Mouse (Mus musculus) heart, embryonic 10.5 days (tissue): Measurements from ENCODE around the gene Lrfn2. TPM values are rescaled to one million over a fixed set of nuclear protein-coding genes. Genes with fewer than 3 reads are reported as not detected.

Experiments
- DNase-seq: peaks from one replicate; pipeline ENCODE4 v3.0.0-alpha.2; 2017; ENCODE audit warnings: low spot score
- H3K27ac ChIP-seq: fragments of 300-500 bp; sonication (generic); 2 replicates; pipeline ENCODE4 v1.5.1; 2016; ENCODE audit warnings: mild to moderate bottlenecking
- H3K27me3 ChIP-seq: fragments of 300-500 bp; sonication (generic); 2 replicates; pipeline ENCODE4 v1.6.1; 2016; ENCODE audit warnings: mild to moderate bottlenecking; ENCODE audit not compliant: poor library complexity, insufficient read depth, severe bottlenecking
- H3K36me3 ChIP-seq: fragments of 300-500 bp; sonication (generic); 2 replicates; pipeline ENCODE4 v1.6.1; 2016; ENCODE audit warnings: mild to moderate bottlenecking, moderate library complexity
- H3K4me1 ChIP-seq: fragments of 300-500 bp; sonication (generic); 2 replicates; pipeline ENCODE4 v1.6.1; 2016; ENCODE audit warnings: mild to moderate bottlenecking
- H3K4me3 ChIP-seq: fragments of 300-500 bp; sonication (generic); 2 replicates; pipeline ENCODE4 v1.5.1; 2016; ENCODE audit warnings: mild to moderate bottlenecking, moderate library complexity
- H3K9me3 ChIP-seq: fragments of 300-500 bp; sonication (generic); 2 replicates; pipeline ENCODE4 v1.6.1; 2016; ENCODE audit warnings: mild to moderate bottlenecking, moderate library complexity
- WGBS: fragments of 180-500 bp; shearing (Covaris S2); methylation state at CpG from one replicate; pipeline ENCODE4 v1.1.7; 2016; 5-methylcytosine and 5-hydroxymethylcytosine counted together
- polyA plus RNA-seq: library from polyadenylated mRNA; unstranded; fragments of >200 nt; fragmentation: Nextera tagmentation; extraction: Ambion mirVana; gene quantifications from 2 replicates; pipeline ENCODE4 v1.2.1, GENCODE M21; 2016

Lrfn2 gene
- polyA plus RNA-seq, 1 experiment from 2014 or later, result 0.20 TPM

DNA sequence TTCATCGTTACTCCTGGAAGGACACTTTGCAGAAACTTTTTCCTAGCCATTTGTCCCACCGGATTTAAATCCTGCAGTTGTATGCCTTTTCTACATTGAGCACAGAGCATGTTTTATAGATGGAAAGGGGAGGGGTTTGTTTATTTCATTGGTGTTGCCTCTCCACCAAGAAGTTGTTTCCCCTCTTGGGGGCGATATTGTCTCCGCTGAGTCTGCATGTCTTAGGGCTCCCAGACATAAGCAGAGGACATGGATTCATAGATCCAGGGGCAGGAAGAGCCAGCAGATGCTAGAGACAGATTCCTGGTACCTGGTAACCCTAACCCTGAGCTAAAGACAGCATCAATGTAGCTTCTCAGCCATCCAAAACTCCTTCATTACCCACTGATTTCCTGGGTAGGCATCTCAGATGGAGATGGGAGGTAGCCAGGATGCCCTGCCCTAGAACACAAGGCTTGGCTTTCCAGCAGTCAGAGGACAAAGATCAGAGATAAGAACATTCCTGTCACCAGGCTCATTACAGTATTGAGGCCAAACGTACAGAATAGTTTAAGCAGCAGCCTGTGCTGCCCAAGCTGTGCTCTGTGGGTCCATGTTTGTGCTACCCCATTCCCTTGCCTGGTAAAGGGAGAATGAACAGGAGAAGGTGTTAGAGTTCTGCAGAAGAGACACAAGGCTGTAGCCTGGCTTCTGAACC, 4.4 kb downstream of the Lrfn2 start:
- Histone ChIP-seq H3K4me1 (peaks cover 10% of the 10 kb centered on the region), H3K9me3 (no peaks in the 10 kb centered on the region), H3K27me3 (peaks cover 71% of the 10 kb centered on the region), H3K36me3 (no peaks in the 10 kb centered on the region), H3K27ac (no peak overlapping the region), H3K4me3 (no peak overlapping the region)
- WGBS, result 31% methylated on average over 5 of the region's 5 CpGs
- no peak for DNase-seq

DNA sequence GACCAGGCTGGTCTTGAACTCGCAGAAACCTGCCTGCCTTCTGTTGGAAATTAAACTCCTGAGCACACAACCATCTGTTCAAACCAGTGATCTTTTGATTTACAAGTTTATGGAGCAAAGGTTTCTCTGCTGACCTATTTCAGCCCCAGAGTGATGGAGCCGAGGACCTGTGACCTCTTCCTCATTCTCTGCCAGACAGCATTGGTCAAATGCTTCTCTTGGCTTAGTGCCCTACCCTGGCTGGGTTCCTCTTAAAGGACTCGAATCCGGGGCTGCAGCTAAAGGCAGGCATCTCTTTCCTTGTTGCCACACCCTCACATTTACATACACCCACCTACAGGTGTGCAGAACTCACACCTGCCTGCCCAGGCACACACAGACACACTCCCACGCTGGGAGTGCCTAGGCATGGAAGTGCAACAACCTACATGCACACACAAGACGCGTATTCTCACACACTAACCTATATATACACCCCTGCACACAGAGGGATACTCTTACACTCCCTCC, 6.6 kb downstream of the Lrfn2 start:
- no peak for DNase-seq
- 77% methylated on average over 7 of the region's 7 CpGs for WGBS

DNA sequence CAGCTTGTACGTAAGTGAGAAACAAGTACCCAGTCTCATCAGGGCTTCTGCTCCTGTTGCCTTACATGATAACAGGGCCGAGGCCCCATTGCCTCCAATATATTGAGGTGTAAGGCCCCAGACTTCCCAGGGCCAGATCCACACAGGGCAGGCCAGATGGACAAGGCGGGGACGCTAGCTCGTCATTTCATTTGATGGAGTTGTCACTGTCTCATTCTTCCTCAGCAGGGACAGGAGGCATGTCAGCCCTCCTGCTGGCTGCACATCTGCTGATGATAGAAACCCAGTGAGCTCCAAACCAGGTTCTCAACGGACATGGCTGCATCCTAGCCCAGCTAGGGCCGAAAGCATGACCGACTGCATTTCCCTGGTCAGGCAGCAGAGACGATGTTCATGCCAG, 14.1 kb downstream of the Lrfn2 start:
- no peak overlapping the region for H3K4me3 ChIP-seq
- no peaks in the 10 kb centered on the region for H3K9me3 ChIP-seq
- H3K27ac ChIP-seq, result no peak overlapping the region
- no peak for DNase-seq
- peaks cover 18% of the 10 kb centered on the region; the same call in 1 of the 2 replicates for H3K27me3 ChIP-seq
- 81% methylated on average over 9 of the region's 9 CpGs for WGBS
- no peaks in the 10 kb centered on the region for H3K36me3 ChIP-seq
- H3K4me1 ChIP-seq, result no peaks in the 10 kb centered on the region

More for the DNA sequence above, 6.6 kb downstream of the Lrfn2 start:
- peaks cover 52% of the 10 kb centered on the region for H3K27me3 ChIP-seq
- H3K36me3 ChIP-seq, result no peaks in the 10 kb centered on the region
- no peaks in the 10 kb centered on the region for H3K9me3 ChIP-seq
- no peak overlapping the region for H3K27ac ChIP-seq
- H3K4me1 ChIP-seq, result no peaks in the 10 kb centered on the region
- no peak overlapping the region for H3K4me3 ChIP-seq

DNA sequence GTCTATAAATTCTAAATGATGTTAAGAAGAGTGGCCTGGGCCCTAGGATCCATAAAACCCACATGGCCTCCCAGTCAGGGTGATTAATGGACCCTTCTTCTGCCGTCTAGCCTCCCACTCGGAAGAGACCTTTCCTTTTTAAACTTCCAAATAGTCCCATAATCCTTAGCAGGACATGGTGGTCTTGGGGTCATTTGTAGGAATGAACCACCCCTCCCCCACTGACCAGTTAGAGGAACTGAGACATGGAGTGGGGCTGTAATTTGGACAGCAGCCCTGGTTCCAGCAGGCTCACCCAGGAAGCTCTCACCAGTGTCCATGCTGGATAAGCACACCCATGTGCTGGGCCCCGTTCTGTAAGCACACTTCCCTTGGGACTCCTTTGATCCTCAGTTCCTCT, 14.6 kb downstream of the Lrfn2 start:
- H3K27me3 ChIP-seq, result peaks cover 18% of the 10 kb centered on the region; the same call in 1 of the 2 replicates
- no peak for DNase-seq
- H3K36me3 ChIP-seq, result no peaks in the 10 kb centered on the region
- 57% methylated on average over 3 of the region's 3 CpGs for WGBS
- H3K9me3 ChIP-seq, result no peaks in the 10 kb centered on the region
- H3K4me1 ChIP-seq, result no peaks in the 10 kb centered on the region
- H3K4me3 ChIP-seq, result no peak overlapping the region
- H3K27ac ChIP-seq, result no peak overlapping the region

DNA sequence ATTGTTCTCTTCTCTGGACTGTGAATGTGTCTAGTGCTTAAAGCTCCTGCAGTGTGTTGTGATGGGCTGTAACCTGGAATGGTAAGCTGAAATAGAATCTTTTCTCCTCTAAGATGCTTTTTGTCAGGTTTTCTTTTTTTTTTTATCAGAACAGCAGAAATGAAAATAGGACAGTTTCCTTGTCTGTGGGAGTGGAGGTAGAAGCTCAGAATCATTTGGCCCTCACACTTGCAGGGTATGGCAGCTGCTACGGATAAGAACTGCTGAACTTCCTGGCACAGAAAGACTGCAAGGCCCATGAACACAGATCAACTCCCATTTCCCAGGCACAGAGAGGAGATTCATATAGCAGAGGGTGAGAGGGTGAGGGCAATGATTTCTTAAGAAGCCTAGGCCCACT, 19.1 kb downstream of the Lrfn2 start:
- Histone ChIP-seq H3K9me3 (no peaks in the 10 kb centered on the region), H3K4me1 (no peaks in the 10 kb centered on the region), H3K4me3 (no peak overlapping the region), H3K27me3 (peaks cover 25% of the 10 kb centered on the region; the same call in 1 of the 2 replicates), H3K27ac (no peak overlapping the region), H3K36me3 (no peaks in the 10 kb centered on the region)
- 86% methylated on average over 1 of the region's 1 CpGs for WGBS
- DNase-seq, result no peak

DNA sequence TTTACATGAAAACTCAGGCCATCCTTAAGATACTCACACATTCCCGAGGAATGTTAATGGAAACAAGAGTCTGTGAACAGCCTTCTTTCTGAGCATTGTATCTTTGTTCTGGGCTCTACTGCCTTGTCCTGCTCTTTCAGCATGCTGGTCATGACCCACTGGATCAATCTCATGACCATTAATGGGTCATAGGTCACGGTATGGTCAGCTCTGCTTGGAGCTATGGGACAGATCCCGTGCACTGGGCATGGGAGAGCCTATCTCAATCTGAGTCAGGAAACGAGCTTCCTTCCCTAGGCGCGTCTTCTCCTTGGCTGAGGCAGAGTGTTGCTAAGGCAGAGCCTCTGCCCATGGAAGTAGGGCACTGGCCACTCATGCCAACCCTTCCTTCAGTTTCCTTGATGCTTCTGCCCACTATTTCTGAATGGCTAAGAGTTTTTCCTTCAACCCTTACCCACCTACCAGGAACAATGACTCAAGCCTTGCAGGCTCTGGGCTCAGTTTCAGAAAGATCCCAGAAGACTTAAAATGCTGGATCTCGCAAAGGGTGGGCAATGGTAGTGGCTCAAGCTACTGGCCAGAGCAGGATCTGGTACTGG, 24.0 kb downstream of the Lrfn2 start:
- no peaks in the 10 kb centered on the region for H3K36me3 ChIP-seq
- H3K4me3 ChIP-seq, result no peak overlapping the region
- H3K9me3 ChIP-seq, result no peaks in the 10 kb centered on the region
- DNase-seq, result no peak
- H3K27me3 ChIP-seq, result peaks cover 18% of the 10 kb centered on the region; the same call in 1 of the 2 replicates
- no peak overlapping the region for H3K27ac ChIP-seq
- 75% methylated on average over 7 of the region's 7 CpGs for WGBS
- H3K4me1 ChIP-seq, result peaks cover 15% of the 10 kb centered on the region

DNA sequence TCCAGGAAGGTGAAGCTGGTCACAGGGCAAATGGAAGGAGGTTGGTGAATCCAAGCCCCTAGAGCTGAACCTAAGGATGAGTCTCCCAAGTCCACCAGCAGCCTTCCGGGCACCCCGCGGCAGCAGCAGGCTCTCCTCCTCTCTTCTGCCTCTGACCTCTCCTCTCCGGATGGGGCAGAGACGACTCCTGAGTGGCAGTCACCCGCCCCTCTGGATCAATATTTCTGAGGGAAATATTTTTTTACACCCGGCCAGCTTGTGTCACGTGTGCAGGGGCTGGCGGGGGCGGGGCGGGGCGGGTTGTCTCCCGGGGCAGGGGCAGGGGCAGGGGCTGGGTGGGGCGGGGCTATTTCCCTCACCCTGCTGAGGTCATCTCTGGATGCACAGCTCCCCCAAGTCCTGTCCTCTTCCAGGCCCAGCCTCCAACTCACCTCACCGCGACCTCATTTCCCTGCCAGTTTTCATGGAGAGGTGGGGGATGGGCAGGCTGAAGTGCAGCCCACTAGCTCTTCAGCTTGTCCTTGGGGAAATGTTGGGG, 28.1 kb downstream of the Lrfn2 start:
- Histone ChIP-seq H3K4me1 (peaks cover 15% of the 10 kb centered on the region), H3K36me3 (no peaks in the 10 kb centered on the region), H3K27ac (peak overlapping the region; percentile 74), H3K4me3 (peak overlapping the region; percentile 52), H3K27me3 (peaks cover 16% of the 10 kb centered on the region; the same call in 1 of the 2 replicates), H3K9me3 (no peaks in the 10 kb centered on the region)
- 3% methylated on average over 16 of the region's 16 CpGs for WGBS
- peak; percentile 89 for DNase-seq

DNA sequence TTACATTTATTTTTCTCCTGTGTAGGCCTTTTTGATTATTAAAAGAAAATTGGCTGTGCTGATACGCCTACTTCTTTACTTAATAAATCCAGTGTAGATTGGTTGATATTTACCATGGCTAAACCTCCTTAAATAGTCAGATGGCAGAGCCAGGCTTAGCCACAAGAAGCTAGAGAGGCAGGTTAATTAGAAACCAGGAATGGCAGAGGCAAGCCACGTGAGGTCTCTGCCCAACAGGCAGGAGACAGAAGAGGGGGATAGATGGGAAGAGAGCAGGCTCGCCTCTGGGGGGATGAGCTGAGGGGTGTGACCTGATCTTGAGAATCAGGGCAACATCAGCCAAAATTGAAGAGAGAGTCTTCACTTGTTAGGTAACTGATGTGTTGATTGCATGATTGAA, 30.5 kb downstream of the Lrfn2 start:
- no peak overlapping the region for H3K27ac ChIP-seq
- no peaks in the 10 kb centered on the region; the same call in 1 of the 2 replicates for H3K27me3 ChIP-seq
- 67% methylated on average over 3 of the region's 3 CpGs for WGBS
- H3K36me3 ChIP-seq, result no peaks in the 10 kb centered on the region
- no peak for DNase-seq
- H3K4me1 ChIP-seq, result peaks cover 15% of the 10 kb centered on the region
- H3K4me3 ChIP-seq, result no peak overlapping the region
- no peaks in the 10 kb centered on the region for H3K9me3 ChIP-seq

DNA sequence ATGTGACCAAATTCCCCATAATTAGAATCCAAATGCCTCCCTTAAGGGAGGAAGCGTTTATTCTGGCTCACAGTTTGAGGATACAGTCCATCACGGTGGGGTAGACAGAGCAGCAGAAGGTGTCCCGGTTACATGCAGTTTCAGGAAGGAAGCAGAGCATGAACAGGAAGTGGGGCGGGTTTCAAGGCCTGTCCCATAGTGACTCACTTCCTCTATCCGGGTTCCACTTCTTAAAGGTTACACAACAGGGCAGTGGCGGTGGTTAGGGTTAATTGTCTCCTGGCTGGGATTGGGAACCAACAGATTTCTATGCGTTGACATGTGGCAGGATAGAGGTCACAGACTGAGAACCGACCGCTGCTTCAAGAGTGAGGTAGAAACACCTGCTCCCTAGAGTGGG, 31.6 kb downstream of the Lrfn2 start:
- Histone ChIP-seq H3K4me3 (no peak overlapping the region), H3K9me3 (no peaks in the 10 kb centered on the region), H3K36me3 (no peaks in the 10 kb centered on the region), H3K27ac (no peak overlapping the region), H3K4me1 (peaks cover 15% of the 10 kb centered on the region), H3K27me3 (no peaks in the 10 kb centered on the region)
- DNase-seq, result no peak
- whole genome bisulfite sequencing, result 71% methylated on average over 9 of the region's 9 CpGs

DNA sequence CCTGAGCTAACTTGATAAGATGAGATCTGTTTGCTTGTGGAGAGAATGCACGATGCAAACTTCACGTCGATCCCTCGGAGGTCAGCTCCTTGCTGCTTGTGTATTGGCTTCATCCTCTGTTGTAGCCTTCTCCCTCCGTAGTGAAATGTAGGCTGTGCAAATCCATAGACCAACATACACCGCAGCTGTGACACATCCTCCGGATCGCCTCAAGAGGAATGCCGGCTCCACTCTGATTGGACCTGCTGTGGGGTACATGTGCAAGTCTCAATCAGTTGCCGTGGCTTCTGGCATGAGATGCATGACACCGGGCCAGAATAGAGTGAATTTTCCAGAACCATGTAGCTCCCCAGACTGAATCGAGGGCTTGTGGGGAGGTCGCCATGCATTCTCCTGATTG, 36.1 kb downstream of the Lrfn2 start:
- H3K36me3 ChIP-seq, result no peaks in the 10 kb centered on the region
- H3K4me3 ChIP-seq, result no peak overlapping the region
- DNase-seq, result no peak
- H3K27me3 ChIP-seq, result peaks cover 15% of the 10 kb centered on the region
- no peaks in the 10 kb centered on the region for H3K9me3 ChIP-seq
- H3K27ac ChIP-seq, result no peak overlapping the region
- 83% methylated on average over 13 of the region's 13 CpGs for WGBS
- peaks cover 9% of the 10 kb centered on the region for H3K4me1 ChIP-seq

DNA sequence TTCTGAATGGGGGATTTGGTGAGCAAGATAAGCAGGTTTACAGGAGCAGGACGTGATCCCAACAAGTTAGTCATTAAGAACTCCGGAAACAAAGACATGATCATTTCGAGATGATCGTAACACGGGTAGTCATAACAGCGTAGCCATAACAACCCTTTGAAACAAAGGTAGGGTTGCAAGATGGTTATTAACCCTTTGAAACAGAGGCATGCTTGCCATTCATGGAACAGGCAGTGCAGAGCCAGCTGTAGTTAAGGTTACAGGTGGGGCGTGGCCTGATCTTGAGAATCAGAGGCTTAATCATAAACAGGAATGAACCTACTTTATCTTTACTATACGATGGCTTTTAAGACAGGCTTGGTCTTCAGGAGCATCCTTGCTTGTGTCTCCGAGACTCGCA, 39.1 kb downstream of the Lrfn2 start:
- no peak for DNase-seq
- Histone ChIP-seq H3K4me1 (peaks cover 16% of the 10 kb centered on the region), H3K4me3 (no peak overlapping the region), H3K36me3 (no peaks in the 10 kb centered on the region), H3K27me3 (peaks cover 26% of the 10 kb centered on the region), H3K9me3 (no peaks in the 10 kb centered on the region), H3K27ac (no peak overlapping the region)
- 81% methylated on average over 10 of the region's 10 CpGs for WGBS

DNA sequence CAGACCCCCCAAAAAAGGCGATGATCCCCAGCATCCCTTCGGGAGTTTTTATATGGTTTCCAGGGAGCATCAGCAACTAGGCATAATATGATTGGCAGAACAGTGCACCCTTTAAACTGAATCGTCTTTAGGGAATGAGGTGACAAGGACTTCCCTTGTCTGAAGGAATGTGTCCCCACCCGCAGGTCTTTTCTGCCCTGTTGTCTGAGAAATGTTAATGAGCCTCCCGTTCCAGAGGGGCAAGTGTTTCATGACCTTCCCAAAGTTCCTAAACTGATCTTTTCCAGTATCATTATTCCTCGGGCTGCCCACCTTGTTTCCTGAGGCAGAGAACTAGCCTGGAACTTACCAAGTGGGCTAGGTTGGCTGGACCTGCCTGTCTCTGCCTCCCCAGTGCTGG, 40.7 kb downstream of the Lrfn2 start:
- no peak for DNase-seq
- H3K27ac ChIP-seq, result no peak overlapping the region
- 44% methylated on average over 6 of the region's 6 CpGs for WGBS
- H3K4me1 ChIP-seq, result peaks cover 20% of the 10 kb centered on the region
- H3K4me3 ChIP-seq, result no peak overlapping the region
- H3K9me3 ChIP-seq, result no peaks in the 10 kb centered on the region
- no peaks in the 10 kb centered on the region for H3K36me3 ChIP-seq
- H3K27me3 ChIP-seq, result peaks cover 41% of the 10 kb centered on the region

DNA sequence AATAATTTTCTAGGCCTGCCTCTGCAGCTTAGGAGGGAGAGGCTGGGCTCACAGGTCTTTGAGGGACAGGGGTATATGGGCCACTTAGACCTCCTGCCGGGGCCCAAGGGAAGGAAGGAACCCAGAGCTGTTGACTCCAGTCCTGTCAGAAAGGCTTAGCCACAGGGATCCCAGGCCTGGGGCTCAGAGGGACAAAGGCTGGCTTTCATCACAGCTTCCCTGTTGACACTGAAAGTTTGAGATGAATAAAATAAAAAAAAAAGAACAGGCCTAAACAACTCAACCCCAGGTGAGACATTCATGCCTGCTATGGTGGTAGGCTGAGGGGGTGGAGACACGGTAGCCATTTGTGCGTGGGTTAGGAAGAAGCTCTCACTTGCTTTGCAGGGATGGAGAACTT, 41.2 kb downstream of the Lrfn2 start:
- no peak overlapping the region for H3K27ac ChIP-seq
- WGBS, result 18% methylated on average over 3 of the region's 3 CpGs
- no peak for DNase-seq
- H3K4me3 ChIP-seq, result no peak overlapping the region
- H3K4me1 ChIP-seq, result peaks cover 20% of the 10 kb centered on the region
- peaks cover 46% of the 10 kb centered on the region for H3K27me3 ChIP-seq
- no peaks in the 10 kb centered on the region for H3K9me3 ChIP-seq
- H3K36me3 ChIP-seq, result no peaks in the 10 kb centered on the region
